In the genomic region with DNA sequence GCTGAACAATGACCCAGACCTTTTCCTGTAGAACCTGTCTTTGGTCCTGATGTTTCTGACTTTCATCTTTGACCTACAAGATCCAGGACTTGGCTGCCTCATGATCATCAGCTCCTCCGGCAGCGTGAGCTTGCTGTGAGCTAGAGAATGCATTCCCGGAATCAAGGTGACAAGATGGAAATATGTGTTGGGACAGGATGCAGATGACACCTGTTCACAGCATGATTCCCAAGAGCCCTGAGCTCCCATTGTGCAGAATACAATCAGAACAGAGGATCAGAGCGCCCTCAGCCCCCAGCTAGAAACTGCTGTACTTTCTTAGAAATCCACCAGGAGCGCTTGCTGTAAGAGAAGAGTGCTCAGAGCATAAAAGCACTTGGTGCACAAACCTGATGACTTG, we compare ENCODE assay signal across 23 mouse cellular contexts.
"Had no signal": no experiment of that assay in that cellular context is flagged by ENCODE, and none has a peak within 500 bp of the region (broad histone marks: within the 10 kb centered on the region; RNA-seq: fewer than 3 reads in every experiment).

No protein-coding gene starts in this region.

- H3K36me3 ChIP-seq: kidney, embryonic 15.5 days; limb, embryonic 12.5 days; limb, embryonic 15.5 days; midbrain, embryonic 15.5 days; neural tube, embryonic 13.5 days; stomach, embryonic 15.5 days had no signal

- H3K4me1 ChIP-seq: stomach, embryonic 15.5 days had no signal

- H3K4me3 ChIP-seq: kidney, embryonic 15.5 days; limb, embryonic 12.5 days; limb, embryonic 15.5 days; midbrain, embryonic 15.5 days; myocyte; neural tube, embryonic 13.5 days; stomach, embryonic 15.5 days had no signal

- H3K9ac ChIP-seq: kidney, embryonic 15.5 days; limb, embryonic 12.5 days; limb, embryonic 15.5 days; liver, embryonic 14.5 days; midbrain, embryonic 15.5 days; neural tube, embryonic 13.5 days; stomach, embryonic 15.5 days had no signal

- H3K9me3 ChIP-seq: kidney, embryonic 15.5 days; limb, embryonic 12.5 days; limb, embryonic 15.5 days; midbrain, embryonic 15.5 days; neural tube, embryonic 13.5 days; stomach, embryonic 15.5 days had no signal

- H3K27ac ChIP-seq: kidney, embryonic 15.5 days; limb, embryonic 12.5 days; limb, embryonic 15.5 days; liver, embryonic 14.5 days; midbrain, embryonic 15.5 days; neural tube, embryonic 13.5 days; stomach, embryonic 15.5 days had no signal

- DNase-seq: kidney, adult 8-10 months; kidney, postnatal 10 days; kidney, postnatal 36 days; layer of hippocampus, adult 9-11 months; left cerebral cortex, postnatal 4 days; lung, adult 18-20 months; lung, postnatal 14 days; lung, postnatal 4 days; retina, postnatal 1 day; right cerebral cortex, postnatal 25 days; spleen, adult 18-20 months; thymus, postnatal 25 days had no signal

- H3K27me3 ChIP-seq: limb, embryonic 12.5 days; limb, embryonic 15.5 days; midbrain, embryonic 15.5 days; neural tube, embryonic 13.5 days; stomach, embryonic 15.5 days had no signal

- H3K4me2 ChIP-seq: kidney, embryonic 15.5 days; limb, embryonic 12.5 days; limb, embryonic 15.5 days; liver, embryonic 11.5 days; midbrain, embryonic 11.5 days; midbrain, embryonic 15.5 days; neural tube, embryonic 13.5 days; stomach, embryonic 15.5 days had no signal

- ATAC-seq: intestine, postnatal 0 days; midbrain, embryonic 15.5 days had no signal
